Mouse (Mus musculus): ENCODE data around the gene Slc9c1.
"Not testable (repeated sequence)": the region's sequence is repeated elsewhere in the genome, so short reads cannot be mapped to it uniquely, and the experiment has no call there.

The Slc9c1 gene

GRCm38 (mm10) chr16:45535009-45535408 is at the start of gene Slc9c1:
Gene Slc9c1 (plus strand): TSS chr16:45535309.
- no peak for DNase-seq (ENCODE audit: low read depth, low spot score)
- H3K27me3 ChIP-seq (ENCODE audit: control insufficient read depth, insufficient read depth, low read length, poor library complexity, severe bottlenecking) = no peaks in the 10 kb centered on the region
- no peaks in the 10 kb centered on the region for H3K36me3 ChIP-seq (ENCODE audit: control insufficient read depth, insufficient read depth, low read length, poor library complexity, severe bottlenecking)

- H3K36me3 ChIP-seq (ENCODE audit: control insufficient read depth, insufficient read depth, low read length, poor library complexity, severe bottlenecking) = no peaks in the 10 kb centered on the region
- no peaks in the 10 kb centered on the region for H3K27me3 ChIP-seq (ENCODE audit: control insufficient read depth, insufficient read depth, low read length, poor library complexity, severe bottlenecking)
- DNase-seq (ENCODE audit: low read depth, low spot score) = no peak
Measured at GRCm38 (mm10) chr16:45492927-45493326, 42.2 kb upstream of the Slc9c1 start, which contains the start of gene Gm609. Gene Gm609 (minus strand): TSS chr16:45492969.

GRCm38 (mm10) chr16:45495326-45495725 is 39.8 kb upstream of the Slc9c1 start:
- Histone ChIP-seq H3K27me3 (ENCODE audit: control insufficient read depth, insufficient read depth, low read length, poor library complexity, severe bottlenecking) (no peaks in the 10 kb centered on the region), H3K36me3 (ENCODE audit: control insufficient read depth, insufficient read depth, low read length, poor library complexity, severe bottlenecking) (no peaks in the 10 kb centered on the region)
- DNase-seq (ENCODE audit: low read depth, low spot score) = no peak

GRCm38 (mm10) chr16:45525551-45525950 is 9.6 kb upstream of the Slc9c1 start:
- no peaks in the 10 kb centered on the region for H3K36me3 ChIP-seq (ENCODE audit: control insufficient read depth, insufficient read depth, low read length, poor library complexity, severe bottlenecking)
- H3K27me3 ChIP-seq (ENCODE audit: control insufficient read depth, insufficient read depth, low read length, poor library complexity, severe bottlenecking) = no peaks in the 10 kb centered on the region
- DNase-seq (ENCODE audit: low read depth, low spot score) = no peak

GRCm38 (mm10) chr16:45531950-45532349 is 3.2 kb upstream of the Slc9c1 start, which contains the start of gene Gm17783:
Gene Gm17783 (minus strand): TSS chr16:45532050.
- H3K36me3 ChIP-seq (ENCODE audit: control insufficient read depth, insufficient read depth, low read length, poor library complexity, severe bottlenecking) = no peaks in the 10 kb centered on the region
- DNase-seq (ENCODE audit: low read depth, low spot score) = no peak
- H3K27me3 ChIP-seq (ENCODE audit: control insufficient read depth, insufficient read depth, low read length, poor library complexity, severe bottlenecking) = no peaks in the 10 kb centered on the region

GRCm38 (mm10) chr16:45538342-45538741 is 3.2 kb downstream of the Slc9c1 start:
- not testable (repeated sequence) for DNase-seq (ENCODE audit: low read depth, low spot score); H3K36me3 ChIP-seq (ENCODE audit: control insufficient read depth, insufficient read depth, low read length, poor library complexity, severe bottlenecking); H3K27me3 ChIP-seq (ENCODE audit: control insufficient read depth, insufficient read depth, low read length, poor library complexity, severe bottlenecking)

GRCm38 (mm10) chr16:45542108-45542507 is 7.0 kb downstream of the Slc9c1 start:
- Histone ChIP-seq H3K36me3 (ENCODE audit: control insufficient read depth, insufficient read depth, low read length, poor library complexity, severe bottlenecking) (no peaks in the 10 kb centered on the region), H3K27me3 (ENCODE audit: control insufficient read depth, insufficient read depth, low read length, poor library complexity, severe bottlenecking) (no peaks in the 10 kb centered on the region)
- DNase-seq (ENCODE audit: low read depth, low spot score) = no peak

GRCm38 (mm10) chr16:45544341-45544740 is 9.2 kb downstream of the Slc9c1 start:
- Histone ChIP-seq H3K36me3 (ENCODE audit: control insufficient read depth, insufficient read depth, low read length, poor library complexity, severe bottlenecking) (no peaks in the 10 kb centered on the region), H3K27me3 (ENCODE audit: control insufficient read depth, insufficient read depth, low read length, poor library complexity, severe bottlenecking) (no peaks in the 10 kb centered on the region)
- no peak for DNase-seq (ENCODE audit: low read depth, low spot score)

- peak; percentile 46 for DNase-seq (ENCODE audit: low read depth, low spot score)
- Histone ChIP-seq H3K27me3 (ENCODE audit: control insufficient read depth, insufficient read depth, low read length, poor library complexity, severe bottlenecking) (no peaks in the 10 kb centered on the region), H3K36me3 (ENCODE audit: control insufficient read depth, insufficient read depth, low read length, poor library complexity, severe bottlenecking) (no peaks in the 10 kb centered on the region)
Measured at GRCm38 (mm10) chr16:45547982-45548381, 12.9 kb downstream of the Slc9c1 start.

- DNase-seq (ENCODE audit: low read depth, low spot score) = no peak
- Histone ChIP-seq H3K36me3 (ENCODE audit: control insufficient read depth, insufficient read depth, low read length, poor library complexity, severe bottlenecking) (no peaks in the 10 kb centered on the region), H3K27me3 (ENCODE audit: control insufficient read depth, insufficient read depth, low read length, poor library complexity, severe bottlenecking) (no peaks in the 10 kb centered on the region)
Measured at GRCm38 (mm10) chr16:45551579-45551978, 16.5 kb downstream of the Slc9c1 start.

- H3K27me3 ChIP-seq (ENCODE audit: control insufficient read depth, insufficient read depth, low read length, poor library complexity, severe bottlenecking) = no peaks in the 10 kb centered on the region
- no peak for DNase-seq (ENCODE audit: low read depth, low spot score)
- H3K36me3 ChIP-seq (ENCODE audit: control insufficient read depth, insufficient read depth, low read length, poor library complexity, severe bottlenecking) = no peaks in the 10 kb centered on the region
Measured at GRCm38 (mm10) chr16:45561747-45562146, 26.6 kb downstream of the Slc9c1 start.

- no peaks in the 10 kb centered on the region for H3K36me3 ChIP-seq (ENCODE audit: control insufficient read depth, insufficient read depth, low read length, poor library complexity, severe bottlenecking)
- no peaks in the 10 kb centered on the region for H3K27me3 ChIP-seq (ENCODE audit: control insufficient read depth, insufficient read depth, low read length, poor library complexity, severe bottlenecking)
- DNase-seq (ENCODE audit: low read depth, low spot score) = no peak
Measured at GRCm38 (mm10) chr16:45572307-45572706, 37.2 kb downstream of the Slc9c1 start.

- H3K27me3 ChIP-seq (ENCODE audit: control insufficient read depth, insufficient read depth, low read length, poor library complexity, severe bottlenecking) = peaks cover 2% of the 10 kb centered on the region; the same call in 1 of the 2 replicates
- no peaks in the 10 kb centered on the region for H3K36me3 ChIP-seq (ENCODE audit: control insufficient read depth, insufficient read depth, low read length, poor library complexity, severe bottlenecking)
- DNase-seq (ENCODE audit: low read depth, low spot score) = peak; percentile 2
Measured at GRCm38 (mm10) chr16:45579883-45580282, 44.8 kb downstream of the Slc9c1 start.

GRCm38 (mm10) chr16:45582512-45582911 is 47.4 kb downstream of the Slc9c1 start:
- Histone ChIP-seq H3K27me3 (ENCODE audit: control insufficient read depth, insufficient read depth, low read length, poor library complexity, severe bottlenecking) (peaks cover 2% of the 10 kb centered on the region; the same call in 1 of the 2 replicates), H3K36me3 (ENCODE audit: control insufficient read depth, insufficient read depth, low read length, poor library complexity, severe bottlenecking) (no peaks in the 10 kb centered on the region)
- DNase-seq (ENCODE audit: low read depth, low spot score) = peak; percentile 35

GRCm38 (mm10) chr16:45593656-45594055 is 58.5 kb downstream of the Slc9c1 start:
- no peaks in the 10 kb centered on the region for H3K27me3 ChIP-seq (ENCODE audit: control insufficient read depth, insufficient read depth, low read length, poor library complexity, severe bottlenecking)
- no peak for DNase-seq (ENCODE audit: low read depth, low spot score)
- H3K36me3 ChIP-seq (ENCODE audit: control insufficient read depth, insufficient read depth, low read length, poor library complexity, severe bottlenecking) = no peaks in the 10 kb centered on the region

- DNase-seq (ENCODE audit: low read depth, low spot score) = no peak
- Histone ChIP-seq H3K36me3 (ENCODE audit: control insufficient read depth, insufficient read depth, low read length, poor library complexity, severe bottlenecking) (no peaks in the 10 kb centered on the region), H3K27me3 (ENCODE audit: control insufficient read depth, insufficient read depth, low read length, poor library complexity, severe bottlenecking) (no peaks in the 10 kb centered on the region)
Measured at GRCm38 (mm10) chr16:45595494-45595893, 60.4 kb downstream of the Slc9c1 start.

All from splenic B cell, adult 2 months (primary cell).